Mouse (Mus musculus) CH12.LX (cell line): ENCODE measurements at regions not wholly inside any gene's neighbourhood (a gene's known extent, or its start where the extent isn't known, plus 50 kb on each side); places are given as distances from the start of the nearest gene placed in this dataset.

ENCODE experiments used
- DNase-seq: peaks from one replicate; pipeline ENCODE4 v3.0.0-alpha.2; 2013; ENCODE audit errors: extremely low read depth
- H3K27ac ChIP-seq: 2 replicates; pipeline ENCODE4 v1.5.1; 2012; ENCODE audit warnings: low read depth, mild to moderate bottlenecking, control low read depth, moderate library complexity; ENCODE audit not compliant: insufficient read depth
- H3K27me3 ChIP-seq: replicated peaks from 2 replicates; pipeline ENCODE3; 2012; ENCODE audit warnings: inconsistent platforms
- H3K36me3 ChIP-seq, 2 experiments: replicated peaks in 1 of 2; 2 replicates each; pipeline versions ENCODE3 to v1.6.1; 2012; ENCODE audit warnings: inconsistent platforms in 1 of 2, low read length in 1 of 2, mild to moderate bottlenecking in 1 of 2, mixed read lengths in 1 of 2, moderate library complexity in 1 of 2; ENCODE audit not compliant: control insufficient read depth in 1 of 2, insufficient read depth in 1 of 2
- H3K4me1 ChIP-seq, 2 experiments: 2 replicates each; pipeline ENCODE4 v1.6.1; 2012; ENCODE audit warnings: inconsistent platforms in 1 of 2, moderate library complexity in 1 of 2; ENCODE audit not compliant: insufficient read depth in 2 of 2, control insufficient read depth in 1 of 2
- H3K4me2 ChIP-seq: 2 replicates; pipeline ENCODE4 v1.6.1; 2012; ENCODE audit warnings: low read depth, mild to moderate bottlenecking, control low read depth; ENCODE audit not compliant: poor library complexity, insufficient read depth, severe bottlenecking
- H3K4me3 ChIP-seq, 3 experiments: fragments of 150-350 bp in 1 of 3; sonication (generic) in 1 of 3; replicated peaks in 1 of 3; 2 replicates each; pipeline versions ENCODE3 to v1.5.1; 2011 to 2012; ENCODE audit warnings: low read depth in 2 of 3, low read length in 2 of 3, mild to moderate bottlenecking in 2 of 3, moderate library complexity in 2 of 3, control low read depth in 1 of 3, improper control_type of control experiment in 1 of 3, inconsistent platforms in 1 of 3, mixed read lengths in 1 of 3; ENCODE audit not compliant: poor library complexity in 1 of 3
- H3K79me2 ChIP-seq: replicated peaks from 2 replicates; pipeline ENCODE4 v1.6.1; 2012; ENCODE audit warnings: mild to moderate bottlenecking, moderate library complexity; ENCODE audit not compliant: control insufficient read depth, poor library complexity, insufficient read depth, severe bottlenecking; ENCODE audit errors: extremely low read depth
- H3K9ac ChIP-seq: 2 replicates; pipeline ENCODE4 v1.6.1; 2012; ENCODE audit warnings: low read depth, mild to moderate bottlenecking, control low read depth, moderate library complexity; ENCODE audit not compliant: insufficient read depth
- H3K9me3 ChIP-seq: replicated peaks from 2 replicates; pipeline ENCODE3; 2012; ENCODE audit warnings: low read length, inconsistent platforms, mixed read lengths
- BHLHE40 ChIP-seq: IDR thresholded peaks from 2 replicates; pipeline ENCODE4 v1.6.1; 2011; ENCODE audit warnings: mild to moderate bottlenecking, low read depth, low read length, improper control_type of control experiment
- CHD1 ChIP-seq: IDR thresholded peaks from 2 replicates; pipeline ENCODE4 v1.6.1; 2012; ENCODE audit warnings: low read depth, low read length, improper control_type of control experiment, inconsistent platforms
- CHD2 ChIP-seq: IDR thresholded peaks from 2 replicates; pipeline ENCODE4 v1.6.1; 2011; ENCODE audit warnings: low read length, improper control_type of control experiment
- CTCF ChIP-seq, 2 experiments: IDR thresholded peaks in 1 of 2; conservative IDR thresholded peaks in 1 of 2; 2 replicates each; pipeline ENCODE4 v1.5.1; 2011 to 2012; ENCODE audit warnings: low read depth in 2 of 2, low read length in 2 of 2, improper control_type of control experiment in 1 of 2, inconsistent platforms in 1 of 2, mild to moderate bottlenecking in 1 of 2, moderate library complexity in 1 of 2
- E2F4 ChIP-seq: IDR thresholded peaks from 2 replicates; pipeline ENCODE4 v1.6.1; 2011; ENCODE audit warnings: low read depth, low read length, improper control_type of control experiment; ENCODE audit not compliant: insufficient replicate concordance
- ELF1 ChIP-seq: IDR thresholded peaks from 2 replicates; pipeline ENCODE4 v1.6.1; 2014; ENCODE audit warnings: low read depth, mild to moderate bottlenecking, inconsistent platforms, low read length, improper control_type of control experiment
- EP300 ChIP-seq: IDR thresholded peaks from 2 replicates; pipeline ENCODE4 v1.6.1; 2011; ENCODE audit warnings: low read length, improper control_type of control experiment
- ETS1 ChIP-seq: conservative IDR thresholded peaks from 2 replicates; pipeline ENCODE4 v1.6.1; 2012; ENCODE audit warnings: low read depth, mild to moderate bottlenecking, inconsistent platforms, low read length, improper control_type of control experiment, moderate library complexity
- GABPA ChIP-seq: IDR thresholded peaks from 2 replicates; pipeline ENCODE4 v1.6.1; 2012; ENCODE audit warnings: low read depth, low read length, improper control_type of control experiment, inconsistent platforms; ENCODE audit not compliant: insufficient replicate concordance
- HCFC1 ChIP-seq: IDR thresholded peaks from 2 replicates; pipeline ENCODE4 v1.6.1; 2012; ENCODE audit warnings: low read depth, mild to moderate bottlenecking, inconsistent platforms, low read length, improper control_type of control experiment
- JUN ChIP-seq: IDR thresholded peaks from 2 replicates; pipeline ENCODE4 v1.6.1; 2011; ENCODE audit warnings: low read depth, mild to moderate bottlenecking, low read length, improper control_type of control experiment, moderate library complexity; ENCODE audit not compliant: insufficient read depth
- JUND ChIP-seq: conservative IDR thresholded peaks from 2 replicates; pipeline ENCODE4 v1.6.1; 2011; ENCODE audit warnings: low read depth, low read length, improper control_type of control experiment
- KAT2A ChIP-seq: IDR thresholded peaks from 2 replicates; pipeline ENCODE4 v1.6.1; 2012; ENCODE audit warnings: low read length, improper control_type of control experiment, inconsistent platforms; ENCODE audit not compliant: insufficient replicate concordance
- MAX ChIP-seq: IDR thresholded peaks from 2 replicates; pipeline ENCODE4 v1.6.1; 2011; ENCODE audit warnings: low read length, improper control_type of control experiment
- MAZ ChIP-seq: IDR thresholded peaks from 2 replicates; pipeline ENCODE4 v1.6.1; 2012; ENCODE audit warnings: low read depth, mild to moderate bottlenecking, inconsistent platforms, low read length, improper control_type of control experiment, moderate library complexity
- MXI1 ChIP-seq: IDR thresholded peaks from 2 replicates; pipeline ENCODE4 v1.6.1; 2011; ENCODE audit warnings: mild to moderate bottlenecking, low read depth, low read length, improper control_type of control experiment
- MYC ChIP-seq: IDR thresholded peaks from 2 replicates; pipeline ENCODE4 v1.6.1; 2011; ENCODE audit warnings: low read depth, mild to moderate bottlenecking, improper control_type of control experiment, low read length
- NELFE ChIP-seq: IDR thresholded peaks from 2 replicates; pipeline ENCODE4 v1.6.1; 2011; ENCODE audit warnings: low read depth, low read length, improper control_type of control experiment
- POLR2A ChIP-seq: IDR thresholded peaks from 2 replicates; pipeline ENCODE4 v1.6.1; 2011; ENCODE audit warnings: low read depth, mild to moderate bottlenecking, improper control_type of control experiment, low read length
- POLR2AphosphoS2 ChIP-seq: IDR thresholded peaks from 2 replicates; pipeline ENCODE4 v1.6.1; 2011; ENCODE audit warnings: low read depth, low read length, improper control_type of control experiment
- RCOR1 ChIP-seq: conservative IDR thresholded peaks from 2 replicates; pipeline ENCODE4 v1.6.1; 2012; ENCODE audit warnings: low read depth, mild to moderate bottlenecking, inconsistent platforms, low read length, improper control_type of control experiment
- SMC3 ChIP-seq: IDR thresholded peaks from 2 replicates; pipeline ENCODE4 v1.6.1; 2011; ENCODE audit warnings: low read depth, low read length, improper control_type of control experiment
- TBP ChIP-seq: conservative IDR thresholded peaks from 2 replicates; pipeline ENCODE4 v1.6.1; 2011; ENCODE audit warnings: low read depth, low read length, improper control_type of control experiment
- UBTF ChIP-seq: IDR thresholded peaks from 2 replicates; pipeline ENCODE4 v1.6.1; 2012; ENCODE audit warnings: low read depth, mild to moderate bottlenecking, inconsistent platforms, low read length, improper control_type of control experiment, moderate library complexity
- USF2 ChIP-seq: conservative IDR thresholded peaks from 2 replicates; pipeline ENCODE4 v1.6.1; 2011; ENCODE audit warnings: low read depth, low read length, improper control_type of control experiment
- ZKSCAN1 ChIP-seq: IDR thresholded peaks from 2 replicates; pipeline ENCODE4 v1.6.1; 2012; ENCODE audit warnings: low read depth, inconsistent platforms, low read length, improper control_type of control experiment, borderline replicate concordance
- dilution Hi-C: fragments of 300-500 bp; cut with MboI; formaldehyde crosslinking; loops from 2 replicates; pipeline ENCODE4 v1.14.3; 2020; ENCODE audit warnings: low sequenced_read_pairs; ENCODE audit not compliant: extremely low pct_unique_long_range_greater_than_20kb, extremely low pct_ligation_motif_present
- in situ Hi-C: fragments of 300-500 bp; cut with MboI; formaldehyde crosslinking; loops from 3 replicates; pipeline ENCODE4 v1.14.3; 2019; ENCODE audit warnings: low sequenced_read_pairs, low pct_ligation_motif_present, low pct_unique_long_range_greater_than_20kb, mixed read lengths

DNA sequence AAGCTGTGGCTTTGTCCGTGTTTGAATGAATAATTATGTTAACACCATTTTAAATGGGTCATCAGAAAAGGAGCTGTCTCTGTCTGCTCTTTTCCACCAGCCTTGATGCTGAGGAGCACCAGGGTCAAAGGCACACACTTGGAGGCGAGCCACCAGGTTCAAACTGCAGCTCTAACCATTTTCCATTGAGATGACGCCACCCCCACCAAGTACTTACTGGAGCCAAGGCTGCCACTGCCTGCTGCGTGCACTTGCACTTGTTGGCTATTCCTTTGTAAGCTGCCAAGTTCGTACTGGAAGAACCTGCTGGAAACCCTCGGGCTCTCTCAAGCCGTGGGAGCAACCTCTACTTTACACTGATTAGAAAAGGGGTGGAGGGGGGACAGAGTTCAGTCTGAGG lies 154.5 kb downstream of the H2al1j start:
- Histone ChIP-seq H3K79me2 (no peaks in the 10 kb centered on the region), H3K4me2 (no peak overlapping the region), H3K27me3 (no peaks in the 10 kb centered on the region), H3K27ac (no peak overlapping the region), H3K4me1 (no peaks in the 10 kb centered on the region), H3K9me3 (no peaks in the 10 kb centered on the region), H3K36me3 (no peaks in the 10 kb centered on the region), H3K9ac (no peak overlapping the region), H3K4me3 (no peak overlapping the region)
- dilution Hi-C loops: no loop called here
- DNase-seq: no peak
- in situ Hi-C loops: no loop called here
- TF ChIP-seq CHD1: no peak
- TF ChIP-seq ETS1: no peak
- TF ChIP-seq MAX: no peak
- TF ChIP-seq NELFE: no peak
- TF ChIP-seq HCFC1: no peak
- TF ChIP-seq POLR2A: no peak
- no peak for TF ChIP-seq CHD2
- no peak for TF ChIP-seq GABPA
- no peak for TF ChIP-seq MXI1

DNA sequence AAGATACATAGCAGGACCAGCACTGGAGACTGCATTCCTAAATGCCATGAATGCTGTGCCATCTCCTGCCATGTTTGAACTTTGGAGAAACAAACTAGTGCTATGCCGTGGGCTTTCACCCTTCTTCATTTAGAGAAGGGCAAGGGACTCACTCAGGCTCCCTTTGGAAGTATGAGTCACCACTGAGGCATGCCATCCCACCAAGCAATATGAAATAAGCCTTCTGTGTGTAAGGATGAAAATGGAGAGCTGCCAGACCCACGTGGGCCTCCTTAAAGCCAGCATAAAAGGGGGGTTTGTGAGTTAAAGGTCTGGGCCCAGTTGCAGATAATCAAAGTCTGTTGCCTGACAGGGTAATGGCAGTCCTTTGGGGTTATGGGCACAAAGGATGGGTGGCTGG lies 159.0 kb downstream of the H2al1j start:
- no peak overlapping the region for H3K27ac ChIP-seq
- no peak overlapping the region for H3K4me2 ChIP-seq
- H3K79me2 ChIP-seq: no peaks in the 10 kb centered on the region
- H3K4me3 ChIP-seq: no peak overlapping the region
- dilution Hi-C loops (no loop called here), in situ Hi-C loops (no loop called here)
- DNase-seq: no peak
- H3K4me1 ChIP-seq: no peaks in the 10 kb centered on the region
- no peaks in the 10 kb centered on the region for H3K36me3 ChIP-seq
- no peaks in the 10 kb centered on the region for H3K27me3 ChIP-seq
- H3K9me3 ChIP-seq: no peaks in the 10 kb centered on the region
- H3K9ac ChIP-seq: no peak overlapping the region
- TF ChIP-seq USF2 (no peak), UBTF (no peak), EP300 (no peak), BHLHE40 (no peak), ZKSCAN1 (no peak), MAX (no peak), MAZ (no peak), JUN (no peak), RCOR1 (no peak), HCFC1 (no peak)

DNA sequence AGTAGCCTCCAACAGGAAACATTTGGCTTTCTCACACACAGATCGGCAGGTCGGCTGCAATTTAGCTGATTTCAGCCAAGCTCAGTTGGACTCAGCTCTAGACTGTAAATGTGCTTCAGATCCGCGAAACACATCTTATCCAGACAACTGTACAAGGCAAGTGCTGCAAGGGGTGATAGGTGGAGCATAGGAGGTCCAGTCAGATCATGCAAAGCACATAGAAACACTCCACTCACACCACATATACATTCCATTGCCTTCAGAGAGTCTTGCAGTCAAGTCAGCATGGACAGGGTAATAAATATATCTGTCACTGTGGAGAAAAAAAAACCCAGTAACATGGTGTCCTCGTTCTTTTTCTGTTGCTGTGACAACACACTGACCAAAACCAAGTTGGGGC lies 160.3 kb downstream of the H2al1j start:
- H3K4me1 ChIP-seq: no peaks in the 10 kb centered on the region
- no peak overlapping the region for H3K27ac ChIP-seq
- DNase-seq: no peak
- no peak overlapping the region for H3K9ac ChIP-seq
- H3K4me3 ChIP-seq: no peak overlapping the region
- H3K4me2 ChIP-seq: no peak overlapping the region
- H3K27me3 ChIP-seq: no peaks in the 10 kb centered on the region
- H3K36me3 ChIP-seq: no peaks in the 10 kb centered on the region
- no peaks in the 10 kb centered on the region for H3K9me3 ChIP-seq
- H3K79me2 ChIP-seq: no peaks in the 10 kb centered on the region
- dilution Hi-C loops (no loop called here), in situ Hi-C loops (no loop called here)
- TF ChIP-seq MYC (no peak), UBTF (no peak), MXI1 (no peak), KAT2A (no peak), ELF1 (no peak), JUND (no peak), SMC3 (no peak), ETS1 (no peak), MAX (no peak), CTCF (conservative IDR thresholded peaks at IDR 0.05 in 1 of 2, IDR thresholded peaks at IDR 0.05 in 1 of 2; ENCODE audit: low read depth in 2 of 2, low read length in 2 of 2) (no peak), MAZ (no peak), POLR2AphosphoS2 (no peak), E2F4 (no peak), TBP (no peak)
